ENCODE assay signal across 17 mouse cellular contexts in the genomic region with DNA sequence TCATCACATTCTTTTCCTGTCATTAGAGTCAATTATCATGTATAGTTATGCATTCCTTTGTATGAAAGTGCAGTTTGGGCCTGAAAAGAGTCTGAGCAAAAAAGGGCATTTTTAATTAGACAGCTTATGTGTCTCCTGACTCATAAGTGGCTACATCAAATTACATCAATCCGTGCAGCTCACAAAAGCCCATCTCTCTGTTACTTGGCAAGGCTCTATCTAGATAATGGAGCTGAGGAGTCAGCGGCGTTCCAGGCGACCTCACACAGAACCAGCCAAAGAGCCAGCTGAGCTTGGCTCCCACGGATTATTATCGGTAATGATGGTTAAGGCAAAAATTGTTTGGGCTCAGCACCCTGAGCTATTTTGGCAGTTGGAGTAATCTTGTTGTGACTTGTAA.
DNase-seq lines count a peak whose midpoint lies in the region; ATAC-seq and TF ChIP-seq lines count a peak whose summit lies in the region.
"Had no signal": no experiment of that assay in that cellular context is flagged by ENCODE, and none has a peak within 500 bp of the region (broad histone marks: within the 10 kb centered on the region; RNA-seq: fewer than 3 reads in every experiment).

No protein-coding gene starts in this region.

- no peaks in the 10 kb centered on the region for H3K9me3 ChIP-seq in forebrain, embryonic 13.5 days (replicated peaks)
- H3K9me3 ChIP-seq in forebrain, embryonic 10.5 days, result no peaks in the 10 kb centered on the region
- H3K9me3 ChIP-seq in forebrain, embryonic 16.5 days (ENCODE audit: control insufficient read depth, low read length), result no peaks in the 10 kb centered on the region
- H3K9me3 ChIP-seq: limb, embryonic 15.5 days; midbrain, embryonic 10.5 days had no signal

- no peak overlapping the region for H3K4me2 ChIP-seq in forebrain, embryonic 13.5 days
- H3K4me2 ChIP-seq in forebrain, embryonic 16.5 days (ENCODE audit: low read length), result no peak overlapping the region
- H3K4me2 ChIP-seq: heart, embryonic 11.5 days; limb, embryonic 15.5 days had no signal

- TF ChIP-seq CTCF in brain, embryonic 14.5 days (IDR thresholded peaks at IDR 0.05; ENCODE audit: borderline replicate concordance, extremely low read depth, insufficient read depth, insufficient read length), result no peak
- no peak for TF ChIP-seq CTCF in thymus, adult 2 months (IDR thresholded peaks at IDR 0.05; ENCODE audit: borderline replicate concordance, control insufficient read depth, extremely low read depth, insufficient read depth, low read length, poor library complexity)

- no peak overlapping the region for H3K27ac ChIP-seq in forebrain, embryonic 13.5 days
- H3K27ac ChIP-seq in forebrain, embryonic 10.5 days, result no peak overlapping the region
- no peak overlapping the region for H3K27ac ChIP-seq in forebrain, embryonic 16.5 days (ENCODE audit: low read length)
- no peak overlapping the region for H3K27ac ChIP-seq in thymus, adult 2 months (ENCODE audit: control insufficient read depth, insufficient read depth, low read length)
- H3K27ac ChIP-seq: limb, embryonic 15.5 days; midbrain, embryonic 10.5 days had no signal

- no peaks in the 10 kb centered on the region for H3K4me1 ChIP-seq in forebrain, embryonic 13.5 days
- H3K4me1 ChIP-seq in forebrain, embryonic 10.5 days, result no peaks in the 10 kb centered on the region
- 0 out of 2 replicates have a peak, but pooled peaks cover 2% of the 10 kb centered on the region for H3K4me1 ChIP-seq in forebrain, embryonic 16.5 days (replicated peaks; ENCODE audit: control insufficient read depth, insufficient read depth, low read length)
- no peaks in the 10 kb centered on the region for H3K4me1 ChIP-seq in thymus, adult 2 months (replicated peaks; ENCODE audit: control insufficient read depth, insufficient read depth, low read length)
- H3K4me1 ChIP-seq: limb, embryonic 15.5 days; midbrain, embryonic 10.5 days had no signal

- WGBS in forebrain, embryonic 13.5 days, result 36% methylated on average over 6 of the region's 6 CpGs
- WGBS in forebrain, embryonic 10.5 days, result 74% methylated on average over 6 of the region's 6 CpGs
- WGBS in forebrain, embryonic 16.5 days, result 26% methylated on average over 6 of the region's 6 CpGs
- 93% methylated on average over 6 of the region's 6 CpGs for WGBS in thymus, adult 2 months

- no peak for TF ChIP-seq POLR2A in brain, embryonic 14.5 days (IDR thresholded peaks at IDR 0.05; ENCODE audit: borderline replicate concordance, extremely low read depth, insufficient read depth, insufficient read length, poor library complexity, severe bottlenecking)
- TF ChIP-seq POLR2A in thymus, adult 2 months (IDR thresholded peaks at IDR 0.05; ENCODE audit: control insufficient read depth, extremely low read depth, insufficient read depth, low read length, poor library complexity), result no peak

- ATAC-seq in forebrain, embryonic 13.5 days, result peak; percentile 65
- peak; percentile 77 for ATAC-seq in forebrain, embryonic 16.5 days
- no peak for ATAC-seq in CD4-positive, CD25-positive, alpha-beta regulatory T cell, adult 4 months
- ATAC-seq: liver, postnatal 0 days had no signal

- H3K4me3 ChIP-seq in forebrain, embryonic 13.5 days, result no peak overlapping the region
- H3K4me3 ChIP-seq in forebrain, embryonic 10.5 days, result no peak overlapping the region
- H3K4me3 ChIP-seq in forebrain, embryonic 16.5 days (replicated peaks; ENCODE audit: low read length), result no peak overlapping the region
- H3K4me3 ChIP-seq in thymus, adult 2 months (ENCODE audit: control insufficient read depth, insufficient read depth, low read length), result no peak overlapping the region
- H3K4me3 ChIP-seq: limb, embryonic 15.5 days; midbrain, embryonic 10.5 days had no signal

- no peaks in the 10 kb centered on the region; the same call in 1 of the 2 replicates for H3K27me3 ChIP-seq in forebrain, embryonic 13.5 days
- H3K27me3 ChIP-seq in forebrain, embryonic 10.5 days (ENCODE audit: poor library complexity, severe bottlenecking), result no peaks in the 10 kb centered on the region
- no peaks in the 10 kb centered on the region for H3K27me3 ChIP-seq in forebrain, embryonic 16.5 days (replicated peaks; ENCODE audit: control insufficient read depth, insufficient read depth, low read length)
- H3K27me3 ChIP-seq in thymus, adult 2 months (ENCODE audit: control insufficient read depth, insufficient read depth, low read length), result no peaks in the 10 kb centered on the region
- H3K27me3 ChIP-seq: limb, embryonic 15.5 days had no signal

- no peaks in the 10 kb centered on the region for H3K36me3 ChIP-seq in forebrain, embryonic 13.5 days (ENCODE audit: poor library complexity, severe bottlenecking)
- H3K36me3 ChIP-seq in forebrain, embryonic 10.5 days (replicated peaks), result no peaks in the 10 kb centered on the region
- no peaks in the 10 kb centered on the region for H3K36me3 ChIP-seq in forebrain, embryonic 16.5 days (ENCODE audit: control insufficient read depth, insufficient read depth)
- no peaks in the 10 kb centered on the region for H3K36me3 ChIP-seq in thymus, adult 2 months (ENCODE audit: control insufficient read depth, insufficient read depth, low read length)
- H3K36me3 ChIP-seq: limb, embryonic 15.5 days; midbrain, embryonic 10.5 days had no signal

- no peak overlapping the region for H3K9ac ChIP-seq in forebrain, embryonic 13.5 days
- H3K9ac ChIP-seq in forebrain, embryonic 16.5 days (replicated peaks; ENCODE audit: low read depth, low read length), result no peak overlapping the region
- H3K9ac ChIP-seq: limb, embryonic 15.5 days; liver, postnatal 0 days had no signal

- no peak for DNase-seq in forebrain, embryonic 10.5 days (ENCODE audit: extremely low spot score, low spot score)
- DNase-seq in left cerebral cortex, postnatal 4 days, result peak; percentile 11
- no peak for DNase-seq in left cerebral cortex, adult 8-10 months (ENCODE audit: low spot score in 2 of 2)
- DNase-seq in brain, embryonic 14.5 days (ENCODE audit: low read depth), result peak; percentile 74
- DNase-seq in thymus, adult 2 months, result no peak
- DNase-seq: adrenal gland, adult 2 months; B cell, adult 2 months; cerebellum, adult 9-11 months; embryo, embryonic 11 days; gastrocnemius, postnatal 25 days; liver, postnatal 0 days had no signal

- intact Hi-C loops in left cerebral cortex, postnatal 4 days (cut with DNase I), result no loop called here

Comparison
In these comparisons a context has a peak if more than half of its experiments do, and no peak if none do; other contexts are left out.
1. DNase-seq: peak in left cerebral cortex, postnatal 4 days (single experiment) and brain, embryonic 14.5 days (single experiment); none in forebrain, embryonic 10.5 days (single experiment), left cerebral cortex, adult 8-10 months (0 of 2) and thymus, adult 2 months (single experiment).